Mouse (Mus musculus): ENCODE data around the gene Cd274. TPM values are rescaled to one million over a fixed set of nuclear protein-coding genes. Genes with fewer than 3 reads are reported as not detected.
"Not testable (repeated sequence)": the region's sequence is repeated elsewhere in the genome, so short reads cannot be mapped to it uniquely, and the experiment has no call there.

Gene Cd274
- polyA plus RNA-seq, 1 experiment from 2014 or later = 0.28 TPM

DNA sequence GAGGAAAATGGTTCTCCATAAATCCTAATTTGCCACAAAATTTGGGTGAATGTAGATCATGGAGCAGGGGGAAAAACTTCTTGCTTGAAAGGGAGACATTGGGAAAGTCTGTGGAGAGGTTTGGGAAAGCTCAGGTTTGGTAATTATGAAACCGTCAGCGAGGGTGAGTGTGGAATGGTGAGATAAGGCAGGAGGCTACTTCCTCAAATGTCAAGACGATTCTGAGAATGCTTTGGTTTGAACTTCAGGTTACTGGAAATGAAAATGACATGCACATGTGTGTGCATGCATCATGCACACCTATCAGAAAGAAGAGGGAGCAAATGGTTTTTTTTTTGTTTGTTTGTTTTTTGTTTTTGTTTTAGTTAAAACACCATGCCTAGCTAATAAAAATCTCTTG lies 33.2 kb downstream of the Cd274 start:
- Histone ChIP-seq H3K27me3 (replicated peaks) (no peaks in the 10 kb centered on the region), H3K27ac (replicated peaks) (no peak overlapping the region), H3K4me2 (no peak overlapping the region), H3K9ac (no peak overlapping the region), H3K4me1 (no peaks in the 10 kb centered on the region), H3K36me3 (no peaks in the 10 kb centered on the region), H3K4me3 (no peak overlapping the region), H3K9me3 (no peaks in the 10 kb centered on the region; the same call in 1 of the 2 replicates)
- no peak for ATAC-seq (ENCODE audit: extremely low read depth, insufficient number of reproducible peaks, low FRiP score, low TSS enrichment)
- 55% methylated on average over 3 of the region's 3 CpGs for WGBS

DNA sequence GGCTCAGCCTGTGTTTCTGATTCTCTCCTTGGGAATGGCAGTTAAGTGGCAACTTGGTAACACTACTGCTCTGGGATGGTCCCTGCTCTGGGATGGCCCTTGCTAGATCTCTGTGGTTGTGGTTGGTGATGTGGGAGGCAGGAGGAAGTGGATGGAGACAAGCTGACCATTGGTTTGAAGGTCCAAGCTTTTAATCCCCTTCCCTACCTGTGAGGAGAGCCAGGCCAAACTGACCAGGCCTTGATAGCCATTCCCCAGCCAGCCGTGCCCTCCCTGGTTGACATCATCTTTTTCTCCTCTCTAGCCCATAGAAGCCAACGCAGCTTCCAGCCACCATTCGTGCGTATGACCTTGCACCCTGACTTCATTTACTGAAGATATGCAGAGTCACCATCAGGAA lies 35.4 kb downstream of the Cd274 start:
- Histone ChIP-seq H3K36me3 (no peaks in the 10 kb centered on the region), H3K4me2 (no peak overlapping the region), H3K4me3 (no peak overlapping the region), H3K4me1 (no peaks in the 10 kb centered on the region), H3K9ac (no peak overlapping the region), H3K9me3 (no peaks in the 10 kb centered on the region; the same call in 1 of the 2 replicates), H3K27ac (replicated peaks) (no peak overlapping the region), H3K27me3 (replicated peaks) (0 out of 2 replicates have a peak, but pooled peaks cover 3% of the 10 kb centered on the region)
- no peak for ATAC-seq (ENCODE audit: extremely low read depth, insufficient number of reproducible peaks, low FRiP score, low TSS enrichment)
- 89% methylated on average over 4 of the region's 4 CpGs for WGBS

DNA sequence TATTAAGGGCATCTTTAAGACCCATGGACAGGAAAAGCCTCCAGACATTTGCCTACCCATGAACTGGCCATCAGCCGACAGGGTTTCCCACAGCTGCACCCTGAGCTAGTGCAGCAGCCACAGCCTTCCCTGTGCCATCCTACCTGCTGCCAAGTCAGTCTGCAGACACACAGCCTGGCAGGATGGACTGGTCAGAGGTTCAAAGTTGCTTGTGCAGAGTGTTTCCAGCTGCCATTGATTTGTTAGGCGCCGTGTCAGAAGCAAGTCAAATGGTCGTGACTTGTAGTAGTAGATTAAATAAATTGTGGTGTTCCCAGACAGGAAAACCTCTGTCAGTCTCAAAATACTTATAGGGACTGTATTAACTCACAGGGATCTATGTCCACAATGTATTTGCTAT lies 36.0 kb downstream of the Cd274 start:
- ATAC-seq (ENCODE audit: extremely low read depth, insufficient number of reproducible peaks, low FRiP score, low TSS enrichment) = no peak
- Histone ChIP-seq H3K9ac (no peak overlapping the region), H3K4me3 (no peak overlapping the region), H3K27me3 (replicated peaks) (0 out of 2 replicates have a peak, but pooled peaks cover 3% of the 10 kb centered on the region), H3K36me3 (no peaks in the 10 kb centered on the region), H3K4me2 (no peak overlapping the region), H3K9me3 (no peaks in the 10 kb centered on the region; the same call in 1 of the 2 replicates), H3K27ac (replicated peaks) (no peak overlapping the region), H3K4me1 (no peaks in the 10 kb centered on the region)
- 77% methylated on average over 4 of the region's 4 CpGs for WGBS

DNA sequence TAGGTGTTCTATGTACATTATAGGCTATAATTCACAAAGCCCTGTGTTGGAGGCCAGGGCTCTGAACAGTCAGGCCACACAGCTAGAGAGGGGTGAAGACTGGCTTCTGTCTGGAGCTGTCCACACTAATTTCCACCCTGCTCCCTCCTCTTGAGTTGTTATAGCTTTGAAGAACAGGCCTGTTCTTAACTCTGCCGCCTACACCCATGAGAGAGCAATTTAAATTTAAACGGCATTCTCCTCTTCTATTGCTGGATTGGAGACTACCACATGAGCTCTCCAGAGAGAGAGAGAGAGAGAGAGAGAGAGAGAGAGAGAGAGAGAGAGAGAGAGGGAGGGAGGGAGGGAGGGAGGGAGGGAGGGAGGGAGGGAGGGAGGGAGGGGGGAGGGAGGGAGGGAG lies 38.1 kb downstream of the Cd274 start:
- Histone ChIP-seq H3K27ac (replicated peaks) (no peak overlapping the region), H3K27me3 (replicated peaks) (0 out of 2 replicates have a peak, but pooled peaks cover 3% of the 10 kb centered on the region), H3K9me3 (no peaks in the 10 kb centered on the region; the same call in 1 of the 2 replicates), H3K9ac (no peak overlapping the region), H3K36me3 (no peaks in the 10 kb centered on the region), H3K4me3 (no peak overlapping the region), H3K4me2 (no peak overlapping the region), H3K4me1 (no peaks in the 10 kb centered on the region)
- 17% methylated on average over 2 of the region's 2 CpGs for WGBS
- no peak for ATAC-seq (ENCODE audit: extremely low read depth, insufficient number of reproducible peaks, low FRiP score, low TSS enrichment)

DNA sequence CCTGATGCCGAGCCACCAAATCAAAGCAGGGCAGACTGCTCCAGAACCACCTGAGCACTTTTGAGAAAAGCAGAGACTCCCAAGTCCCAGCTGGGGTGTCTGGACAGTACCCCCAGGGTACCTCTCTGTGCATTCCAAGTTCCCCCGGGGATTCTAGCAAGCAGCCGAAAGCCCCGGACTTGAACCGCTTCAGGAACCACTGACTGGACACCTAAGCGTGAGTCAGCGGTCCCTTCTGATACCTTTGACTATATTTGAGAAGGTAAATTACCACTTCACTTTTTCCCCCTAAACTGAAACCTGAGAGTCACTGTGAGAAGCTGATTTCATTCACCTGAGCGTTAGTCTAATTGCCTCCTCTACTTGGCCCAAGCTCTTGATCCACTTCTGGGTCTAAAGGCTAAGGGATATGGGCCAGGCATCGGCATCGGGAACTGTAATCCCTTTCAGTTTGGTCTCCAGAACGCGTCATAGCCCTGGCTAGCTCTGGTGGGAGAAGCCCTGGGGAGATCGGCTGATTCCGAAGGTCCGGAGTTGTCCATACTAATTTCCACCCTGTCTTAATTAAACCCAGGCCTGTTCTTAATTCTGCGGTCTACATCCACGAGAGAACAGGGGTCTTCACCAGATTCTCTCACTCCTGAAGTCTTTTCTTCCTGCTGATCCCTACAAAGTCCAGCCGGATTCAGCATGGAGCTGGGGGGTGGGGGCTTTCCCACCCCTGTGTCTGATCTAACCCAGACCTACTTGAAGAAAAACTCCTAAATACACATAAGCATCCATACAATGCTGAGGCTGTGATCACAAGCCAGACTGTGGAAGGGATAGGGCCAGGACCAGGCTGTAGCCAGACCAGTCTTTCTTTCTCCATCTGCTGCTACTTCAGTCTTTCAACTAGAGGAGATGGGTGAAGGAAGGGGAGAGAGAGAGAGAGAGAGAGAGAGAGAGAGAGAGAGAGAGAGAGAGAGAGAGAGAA lies 39.1 kb downstream of the Cd274 start:
- Histone ChIP-seq H3K36me3 (no peaks in the 10 kb centered on the region), H3K27ac (replicated peaks) (no peak overlapping the region), H3K9me3 (no peaks in the 10 kb centered on the region; the same call in 1 of the 2 replicates), H3K4me1 (no peaks in the 10 kb centered on the region), H3K27me3 (replicated peaks) (0 out of 2 replicates have a peak, but pooled peaks cover 3% of the 10 kb centered on the region), H3K4me3 (no peak overlapping the region), H3K9ac (no peak overlapping the region), H3K4me2 (no peak overlapping the region)
- 80% methylated on average over 18 of the region's 18 CpGs for WGBS
- ATAC-seq (ENCODE audit: extremely low read depth, insufficient number of reproducible peaks, low FRiP score, low TSS enrichment) = no peak

DNA sequence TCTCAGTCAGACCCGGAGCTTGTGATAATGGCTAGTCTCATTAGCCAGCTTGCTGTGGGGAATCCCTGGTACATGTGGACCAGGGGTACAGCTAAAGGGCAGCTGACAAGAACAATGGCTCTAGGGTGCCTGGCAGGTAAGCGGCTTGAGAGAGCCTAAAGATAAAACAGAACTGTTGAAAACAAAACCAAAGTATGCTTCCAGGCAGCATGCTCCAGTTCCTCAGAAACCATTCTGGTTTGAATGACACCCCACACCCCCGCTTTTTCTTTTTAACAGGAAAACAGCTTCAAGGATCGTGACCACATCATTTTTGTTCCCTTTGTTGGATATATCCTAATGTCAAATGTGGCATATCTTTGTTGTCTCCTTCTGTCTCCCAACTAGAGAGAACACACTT lies 43.4 kb downstream of the Cd274 start, which contains the start of gene Pdcd1lg2:
Gene Pdcd1lg2 (plus strand): TSS at position 301 of the 400 bp plus-strand sequence.
- Histone ChIP-seq H3K27me3 (replicated peaks) (0 out of 2 replicates have a peak, but pooled peaks cover 3% of the 10 kb centered on the region), H3K9ac (no peak within 1 kb of the TSS), H3K36me3 (no peaks in the 10 kb centered on the region), H3K4me2 (no peak within 1 kb of the TSS), H3K4me3 (no peak within 1 kb of the TSS), H3K27ac (replicated peaks) (no peak within 1 kb of the TSS), H3K9me3 (no peaks in the 10 kb centered on the region), H3K4me1 (0 out of 2 replicates have a peak, but pooled peaks cover 3% of the 10 kb centered on the region)
- no peak for ATAC-seq (ENCODE audit: extremely low read depth, insufficient number of reproducible peaks, low FRiP score, low TSS enrichment)
- 81% methylated on average over 4 of the region's 4 CpGs for WGBS

DNA sequence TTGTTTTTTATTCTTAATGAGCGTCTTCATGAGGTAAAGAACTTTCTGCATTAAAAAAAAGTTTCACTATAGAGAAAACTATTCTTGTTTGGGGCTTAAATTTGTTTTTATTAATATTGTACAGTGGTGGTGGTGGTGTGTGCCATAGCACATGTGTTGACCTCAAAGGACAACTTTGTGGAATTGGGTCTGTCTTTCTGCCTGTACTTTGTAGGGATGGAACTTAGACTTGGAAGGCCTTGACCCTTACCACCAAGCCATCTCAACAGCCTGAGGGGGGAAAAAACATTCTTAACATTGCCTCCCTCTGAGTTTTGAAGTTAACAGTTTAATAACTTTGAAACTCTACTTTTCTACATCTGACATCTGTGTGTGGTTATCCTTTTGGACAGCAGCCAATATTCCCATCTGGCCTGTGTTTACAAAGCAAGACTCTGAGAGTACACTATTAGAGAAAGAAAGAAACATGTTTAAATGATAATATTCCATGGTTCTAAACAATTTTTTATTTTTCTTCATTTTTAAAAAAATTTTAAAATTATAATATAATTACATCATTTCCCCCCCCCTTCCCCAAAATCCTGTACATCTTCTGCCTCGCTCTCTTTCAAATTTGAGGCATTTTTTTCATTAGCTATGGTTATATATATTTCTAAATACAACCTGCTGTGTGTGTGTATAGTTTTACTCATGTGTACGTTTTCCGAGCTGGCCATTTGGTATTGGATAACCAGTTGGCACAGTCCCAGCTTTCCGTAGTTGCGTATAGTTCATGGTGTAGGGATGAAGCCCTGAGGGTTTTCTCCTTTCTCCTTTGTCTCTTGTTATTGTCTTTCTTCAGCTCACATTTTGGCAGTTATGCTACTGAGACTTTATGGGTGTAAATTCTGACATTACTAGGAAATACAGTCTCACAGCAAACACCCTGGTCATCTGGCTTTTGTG lies 45.5 kb downstream of the Cd274 start:
- Histone ChIP-seq H3K9me3 (no peaks in the 10 kb centered on the region), H3K4me2 (no peak overlapping the region), H3K27ac (replicated peaks) (no peak overlapping the region), H3K27me3 (replicated peaks) (peaks cover 4% of the 10 kb centered on the region; the same call in 1 of the 2 replicates), H3K4me3 (no peak overlapping the region), H3K4me1 (peaks cover 6% of the 10 kb centered on the region; the same call in 1 of the 2 replicates), H3K36me3 (no peaks in the 10 kb centered on the region), H3K9ac (no peak overlapping the region)
- WGBS = 75% methylated on average over 6 of the region's 6 CpGs
- ATAC-seq (ENCODE audit: extremely low read depth, insufficient number of reproducible peaks, low FRiP score, low TSS enrichment) = no peak

DNA sequence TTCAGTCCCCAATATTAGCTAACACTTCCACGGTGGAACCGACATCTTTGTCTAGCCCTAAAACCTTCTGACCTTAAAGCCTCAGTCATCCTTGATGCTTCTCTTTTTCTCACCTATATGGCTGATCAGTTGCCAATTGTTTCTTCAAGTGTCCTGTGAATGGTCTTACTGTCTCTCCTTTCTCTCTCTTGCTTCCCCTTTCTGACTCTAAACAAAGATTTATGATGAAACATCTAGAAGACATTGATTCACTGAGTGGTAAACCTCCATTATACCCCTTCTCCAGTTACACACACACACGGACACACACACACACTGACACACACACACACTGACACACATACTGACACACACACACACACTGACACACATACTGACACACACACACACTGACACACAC lies 47.3 kb downstream of the Cd274 start:
- H3K27me3 ChIP-seq (replicated peaks) = peaks cover 4% of the 10 kb centered on the region; the same call in 1 of the 2 replicates
- H3K36me3 ChIP-seq = no peaks in the 10 kb centered on the region
- H3K9me3 ChIP-seq = no peaks in the 10 kb centered on the region
- no peak overlapping the region for H3K27ac ChIP-seq (replicated peaks)
- no peak overlapping the region for H3K4me3 ChIP-seq
- H3K9ac ChIP-seq = no peak overlapping the region
- ATAC-seq (ENCODE audit: extremely low read depth, insufficient number of reproducible peaks, low FRiP score, low TSS enrichment) = no peak
- WGBS = 84% methylated on average over 3 of the region's 3 CpGs
- H3K4me1 ChIP-seq = peaks cover 24% of the 10 kb centered on the region
- no peak overlapping the region for H3K4me2 ChIP-seq

DNA sequence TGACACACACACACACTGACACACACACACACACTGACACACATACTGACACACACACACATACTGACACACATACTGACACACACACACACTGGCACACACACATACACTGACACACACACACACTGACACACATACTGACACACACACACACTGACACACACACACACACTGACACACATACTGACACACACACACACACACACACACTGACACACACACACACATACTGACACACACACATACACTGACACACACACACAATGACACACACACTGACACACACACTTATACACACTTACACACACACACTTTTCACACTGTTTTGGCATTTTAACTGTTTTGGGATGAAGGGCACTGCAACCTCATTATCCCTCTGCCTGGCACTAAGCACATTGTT lies 47.7 kb downstream of the Cd274 start:
- H3K27me3 ChIP-seq (replicated peaks); H3K4me3 ChIP-seq; H3K27ac ChIP-seq (replicated peaks); H3K9me3 ChIP-seq; H3K4me2 ChIP-seq; ATAC-seq (ENCODE audit: extremely low read depth, insufficient number of reproducible peaks, low FRiP score, low TSS enrichment); H3K36me3 ChIP-seq; H3K9ac ChIP-seq: not testable (repeated sequence)
- H3K4me1 ChIP-seq = peaks cover 25% of the 10 kb centered on the region

DNA sequence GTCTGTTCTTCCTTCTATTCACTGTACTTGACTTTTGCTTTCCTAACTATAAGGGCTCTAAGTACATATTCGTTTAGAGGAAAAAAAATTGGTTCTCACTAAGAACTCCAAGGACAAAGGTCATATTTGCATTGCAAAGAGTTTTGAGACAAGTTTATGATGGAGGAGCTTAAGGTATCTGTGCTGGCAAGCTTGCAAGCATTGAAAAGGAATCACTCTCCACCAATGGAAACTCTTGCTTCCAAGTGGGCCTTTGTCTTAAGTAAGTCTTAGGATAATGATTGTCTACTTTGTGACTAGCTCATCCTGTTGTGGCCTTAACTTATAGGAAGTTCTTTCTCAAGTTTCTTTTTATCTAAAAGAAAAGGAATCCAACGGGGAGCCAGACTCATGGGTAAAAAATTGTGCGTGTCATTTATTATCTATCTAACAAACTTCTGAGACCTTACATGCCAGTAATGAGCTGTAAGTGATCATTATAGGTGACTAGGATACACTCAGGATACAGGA lies 49.2 kb downstream of the Cd274 start:
- H3K4me3 ChIP-seq = no peak overlapping the region
- peaks cover 4% of the 10 kb centered on the region; the same call in 1 of the 2 replicates for H3K27me3 ChIP-seq (replicated peaks)
- H3K9ac ChIP-seq = no peak overlapping the region
- no peak overlapping the region for H3K27ac ChIP-seq (replicated peaks)
- no peak for ATAC-seq (ENCODE audit: extremely low read depth, insufficient number of reproducible peaks, low FRiP score, low TSS enrichment)
- 52% methylated on average over 3 of the region's 3 CpGs for WGBS
- peaks cover 25% of the 10 kb centered on the region for H3K4me1 ChIP-seq
- no peak overlapping the region for H3K4me2 ChIP-seq
- no peaks in the 10 kb centered on the region for H3K36me3 ChIP-seq
- H3K9me3 ChIP-seq = no peaks in the 10 kb centered on the region

DNA sequence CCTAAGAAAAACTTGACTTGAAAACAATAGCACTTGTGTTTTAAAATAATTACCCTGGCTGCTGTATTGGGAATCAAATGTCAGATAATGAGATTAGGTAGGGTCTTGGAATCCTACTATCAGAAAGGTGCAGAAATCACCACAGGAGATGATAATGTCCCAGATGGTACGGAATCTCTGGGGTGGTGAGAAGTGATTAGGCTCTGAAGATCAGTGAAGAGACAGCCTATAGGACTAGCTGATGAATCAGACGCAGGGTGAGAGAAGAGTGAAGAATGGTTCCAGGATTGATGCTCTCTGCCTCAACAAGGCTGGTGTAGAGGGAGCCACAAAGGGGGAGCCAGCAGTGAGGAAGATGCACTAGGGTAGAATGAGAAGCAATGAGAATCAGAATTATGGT lies 49.9 kb downstream of the Cd274 start:
- H3K36me3 ChIP-seq = no peaks in the 10 kb centered on the region
- no peaks in the 10 kb centered on the region for H3K9me3 ChIP-seq
- no peak overlapping the region for H3K4me3 ChIP-seq
- H3K27me3 ChIP-seq (replicated peaks) = peaks cover 4% of the 10 kb centered on the region; the same call in 1 of the 2 replicates
- H3K27ac ChIP-seq (replicated peaks) = no peak overlapping the region
- no peak overlapping the region for H3K9ac ChIP-seq
- WGBS = 36% methylated on average over 2 of the region's 2 CpGs
- peaks cover 25% of the 10 kb centered on the region for H3K4me1 ChIP-seq
- no peak for ATAC-seq (ENCODE audit: extremely low read depth, insufficient number of reproducible peaks, low FRiP score, low TSS enrichment)
- no peak overlapping the region for H3K4me2 ChIP-seq
